25 mouse cellular contexts compared by ENCODE assay signal in the genomic region with DNA sequence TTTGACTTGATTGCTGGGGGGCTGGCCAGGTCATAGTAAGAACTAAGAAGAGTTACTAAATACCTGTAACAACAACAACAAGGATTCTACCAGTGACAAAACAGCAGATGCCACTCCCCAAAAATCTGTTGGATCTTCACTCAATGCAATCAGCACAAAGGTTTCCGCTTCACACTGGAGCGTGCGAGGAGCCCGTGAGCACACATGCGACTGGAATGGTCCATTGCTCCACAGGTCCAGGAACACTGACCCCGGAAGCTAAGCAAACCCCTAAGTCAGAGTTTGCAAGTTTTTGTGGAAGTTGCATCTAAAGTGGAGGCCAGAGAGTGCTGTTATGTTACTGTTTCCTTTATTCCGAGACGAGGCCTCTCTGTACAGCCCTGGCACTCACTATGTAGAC.
"Had no signal": no experiment of that assay in that cellular context is flagged by ENCODE, and none has a peak within 500 bp of the region (broad histone marks: within the 10 kb centered on the region; RNA-seq: fewer than 3 reads in every experiment).

No protein-coding gene starts in this region.

- DNase-seq: gastrocnemius, adult 2 months; gastrocnemius, postnatal 10 days; gastrocnemius, postnatal 25 days; heart, postnatal 10 days; heart, postnatal 4 days; kidney, adult 11 months; kidney, adult 2 months; kidney, adult 9 months; kidney, postnatal 14 days; kidney, postnatal 36 days; layer of hippocampus, adult 9-11 months; layer of hippocampus, postnatal 36 days; left cerebral cortex, postnatal 4 days; lung, adult 18-20 months had no signal

- H3K4me1 ChIP-seq: hindbrain, embryonic 12.5 days; hindbrain, embryonic 15.5 days; limb, embryonic 13.5 days had no signal

- H3K9me3 ChIP-seq: heart, embryonic 10.5 days; heart, embryonic 12.5 days; hindbrain, embryonic 10.5 days; hindbrain, embryonic 12.5 days; hindbrain, embryonic 15.5 days; kidney, embryonic 15.5 days; limb, embryonic 13.5 days; limb, embryonic 15.5 days had no signal

- H3K9ac ChIP-seq: heart, embryonic 12.5 days; hindbrain, embryonic 12.5 days; hindbrain, embryonic 15.5 days; kidney, embryonic 15.5 days; limb, embryonic 13.5 days; limb, embryonic 15.5 days had no signal

- H3K27ac ChIP-seq: heart, embryonic 10.5 days; hindbrain, embryonic 10.5 days; hindbrain, embryonic 12.5 days; hindbrain, embryonic 15.5 days; hindbrain, postnatal 0 days; kidney, embryonic 15.5 days; kidney, postnatal 0 days; limb, embryonic 13.5 days; limb, embryonic 15.5 days had no signal

- H3K4me2 ChIP-seq: heart, embryonic 12.5 days; hindbrain, embryonic 12.5 days; hindbrain, embryonic 15.5 days; kidney, embryonic 15.5 days; limb, embryonic 13.5 days; limb, embryonic 15.5 days had no signal

- H3K27me3 ChIP-seq: heart, embryonic 12.5 days; hindbrain, embryonic 12.5 days; hindbrain, embryonic 15.5 days; kidney, embryonic 15.5 days; limb, embryonic 13.5 days; limb, embryonic 15.5 days had no signal

- ATAC-seq: hindbrain, postnatal 0 days; intestine, embryonic 16.5 days had no signal

- H3K4me3 ChIP-seq: gastrocnemius, adult 2 months; heart, embryonic 10.5 days; heart, embryonic 12.5 days; hindbrain, embryonic 10.5 days; hindbrain, embryonic 12.5 days; hindbrain, embryonic 15.5 days; kidney, embryonic 15.5 days; limb, embryonic 13.5 days; limb, embryonic 15.5 days had no signal
